Mouse (Mus musculus): Measurements from ENCODE around the gene Zfp523.

- TF ChIP-seq CTCF (IDR thresholded peaks at IDR 0.05; ENCODE audit: low read depth) (no peak), EP300 (optimal IDR thresholded peaks at IDR 0.05) (no peak)
These were observed 76.3 kb downstream of the Zfp523 start for GRCm38 (mm10) chr17:28253216-28253615.

All from stomach, postnatal 0 days (tissue).